ENCODE assay signal across 8 mouse cellular contexts in the genomic region with DNA sequence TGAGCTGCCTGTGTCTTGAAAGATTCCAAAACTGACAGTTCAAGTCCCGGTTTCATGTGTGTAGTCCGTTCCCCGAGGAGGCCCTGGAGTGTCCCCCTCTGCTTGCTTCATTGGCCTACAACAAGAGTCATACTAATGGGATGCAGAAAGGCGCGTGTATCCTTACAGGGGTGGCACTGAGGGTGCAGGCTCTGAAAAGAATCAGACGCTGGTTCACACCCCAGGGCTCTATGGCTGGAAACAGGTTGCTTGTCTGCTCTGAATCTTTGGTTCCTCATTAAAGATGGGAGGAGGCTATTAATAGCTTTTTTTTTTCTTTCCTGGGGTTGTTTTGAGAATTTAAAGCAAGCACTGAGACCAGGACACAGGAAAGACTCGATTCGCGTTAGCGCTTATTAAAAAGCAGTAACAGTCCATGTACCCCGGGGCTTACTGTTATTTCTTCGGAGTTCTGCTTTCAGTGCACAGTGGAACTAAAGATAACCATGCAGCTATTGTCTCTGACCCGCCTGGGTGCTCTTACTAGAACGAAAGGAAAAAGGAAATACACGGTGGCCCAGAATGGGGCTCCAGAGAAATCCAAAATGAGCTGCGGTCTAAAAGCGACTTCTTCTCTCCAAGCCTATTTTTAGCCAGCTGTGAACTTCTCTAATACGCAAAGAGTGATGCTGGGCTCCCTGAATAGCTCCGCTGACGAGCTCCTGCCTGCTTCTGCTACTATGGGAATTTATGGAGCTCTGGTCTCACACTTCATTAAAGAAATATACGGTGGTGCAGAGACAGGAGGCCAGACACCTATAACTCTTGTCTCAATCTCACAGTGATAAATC. TPM values are rescaled to one million over a fixed set of nuclear protein-coding genes. Genes with fewer than 3 reads are reported as not detected.
DNase-seq lines count a peak whose midpoint lies in the region; ATAC-seq lines count a peak whose summit lies in the region.

No protein-coding gene starts in this region.

- H3K36me3 ChIP-seq in lung, embryonic 15.5 days = no peaks in the 10 kb centered on the region
- H3K36me3 ChIP-seq in heart, embryonic 16.5 days (ENCODE audit: control insufficient read depth, insufficient read depth) = no peaks in the 10 kb centered on the region

- no peaks in the 10 kb centered on the region for H3K27me3 ChIP-seq in lung, embryonic 15.5 days
- no peaks in the 10 kb centered on the region for H3K27me3 ChIP-seq in heart, embryonic 16.5 days (ENCODE audit: control insufficient read depth, insufficient read depth, low read length)

- 52% methylated on average over 21 of the region's 21 CpGs for WGBS in lung, embryonic 15.5 days
- WGBS in heart, embryonic 16.5 days = 34% methylated on average over 21 of the region's 21 CpGs

- H3K9ac ChIP-seq in lung, embryonic 15.5 days = no peak overlapping the region
- peak overlapping the region; percentile 67 for H3K9ac ChIP-seq in heart, embryonic 16.5 days (ENCODE audit: low read length)

- no peak overlapping the region for H3K4me3 ChIP-seq in lung, embryonic 15.5 days
- peak overlapping the region; percentile 31 for H3K4me3 ChIP-seq in heart, embryonic 16.5 days (ENCODE audit: low read length)

- peaks cover 3% of the 10 kb centered on the region; the same call in 1 of the 2 replicates for H3K4me1 ChIP-seq in lung, embryonic 15.5 days
- peaks cover 8% of the 10 kb centered on the region for H3K4me1 ChIP-seq in heart, embryonic 16.5 days (ENCODE audit: control insufficient read depth, insufficient read depth, low read length)

- intact Hi-C loops in left cerebral cortex, postnatal 36 days (cut with DNase I) = no loop called here

- DNase-seq in lung, adult 18-20 months = no peak
- DNase-seq in forelimb bud, embryonic 11.5 days (ENCODE audit: low read depth, low spot score) = peak; percentile 49
- peak; percentile 17 to 30 for DNase-seq in left cerebral cortex, postnatal 36 days (ENCODE audit: low spot score in 2 of 2)
- peak; percentile 45 to 50 for DNase-seq in right cerebral cortex, adult 2 months (ENCODE audit: low spot score in 2 of 2)
- no peak for DNase-seq in adrenal gland, postnatal 10 days
- DNase-seq in urinary bladder, adult 2 months (ENCODE audit: low spot score) = no peak

- no peaks in the 10 kb centered on the region for H3K9me3 ChIP-seq in lung, embryonic 15.5 days
- no peaks in the 10 kb centered on the region for H3K9me3 ChIP-seq in heart, embryonic 16.5 days (replicated peaks; ENCODE audit: control insufficient read depth, low read length)

- 0 out of 2 replicates have a peak overlapping the region, but pooled peaks have one; percentile 17 for H3K4me2 ChIP-seq in lung, embryonic 15.5 days
- H3K4me2 ChIP-seq in heart, embryonic 16.5 days (ENCODE audit: low read depth, low read length) = peak overlapping the region; percentile 60

- H3K27ac ChIP-seq in lung, embryonic 15.5 days = no peak overlapping the region
- H3K27ac ChIP-seq in heart, embryonic 16.5 days (ENCODE audit: low read length) = peak overlapping the region; percentile 86

- no peak for ATAC-seq in lung, embryonic 15.5 days (ENCODE audit: borderline replicate concordance, extremely low read depth, low FRiP score, low TSS enrichment)
- ATAC-seq in heart, embryonic 16.5 days (replicated peaks; ENCODE audit: extremely low read depth, insufficient read depth, low FRiP score) = peak; percentile 66

RNA-seq across cellular contexts. Expression of a gene that starts 45.5 kb away (rescaled TPM):
- 61.5 and 65.4 TPM in 2 replicates for polyA plus RNA-seq in lung, embryonic 15.5 days (2015; fragmentation: Nextera tagmentation; extraction: Ambion mirVana)
- polyA plus RNA-seq in heart, embryonic 16.5 days (2015; fragmentation: Nextera tagmentation; extraction: Ambion mirVana) = 42.6 and 46.2 TPM in 2 replicates
- total RNA-seq in left cerebral cortex, postnatal 36 days (2021) = 1 to 10 TPM; 4.4 to 7.8 TPM
- total RNA-seq in adrenal gland, postnatal 10 days (2021) = 10 to 100 TPM; 42.2 to 60.6 TPM
- polyA plus RNA-seq in urinary bladder, adult 2 months (2012; rRNA removed) = 137 and 189 TPM in 2 replicates

Comparison
In these comparisons a context has a peak if more than half of its experiments do, and no peak if none do; other contexts are left out.
1. DNase-seq: peak in forelimb bud, embryonic 11.5 days (single experiment), left cerebral cortex, postnatal 36 days (2 of 2) and right cerebral cortex, adult 2 months (2 of 2); none in lung, adult 18-20 months (0 of 2), adrenal gland, postnatal 10 days (single experiment) and urinary bladder, adult 2 months (single experiment).